Mouse (Mus musculus): ENCODE data around the gene Smim9. TPM values are rescaled to one million over a fixed set of nuclear protein-coding genes. Genes with fewer than 3 reads are reported as not detected.

Smim9 gene
- total and polyA plus RNA-seq, 2 experiments, result not detected

- Histone ChIP-seq H3K9ac (ENCODE audit: low read depth, low read length) (peak overlapping the region; percentile 76), H3K36me3 (ENCODE audit: control insufficient read depth, insufficient read depth, low read length) (peaks cover 6% of the 10 kb centered on the region), H3K79me2 (ENCODE audit: control insufficient read depth, insufficient read depth, low read length) (no peaks in the 10 kb centered on the region), H3K4me1 (ENCODE audit: control insufficient read depth, insufficient read depth, low read length) (no peaks in the 10 kb centered on the region; the same call in 1 of the 2 replicates), H3K27ac (replicated peaks; ENCODE audit: insufficient read depth, low read depth, low read length) (peak overlapping the region; percentile 64), H3K4me3 (ENCODE audit: insufficient read depth, low read depth, low read length) (peak overlapping the region; percentile 81), H3K27me3 (ENCODE audit: control insufficient read depth, insufficient read depth, low read length) (no peaks in the 10 kb centered on the region)
- peak; percentile 66 for DNase-seq (ENCODE audit: extremely low read depth, low read depth, low spot score)
- under 1% methylated on average over 23 of the region's 23 CpGs for WGBS
- TF ChIP-seq POLR2A (IDR thresholded peaks at IDR 0.05; ENCODE audit: extremely low read depth, insufficient read depth, low read length), result no peak
Measured at GRCm38 (mm10) chrX:75096163-75096770, 67.3 kb downstream of the Smim9 start.

Other genes with a start within 250 kb of the Smim9 start
- 0.28 and 0.40 TPM in 2 replicates for gene Gab3, start 78.3 kb downstream of the Smim9 start, total RNA-seq (2014; rRNA removed)
- 0.11 and 0.18 TPM in 2 replicates for gene Gab3, start 78.3 kb downstream of the Smim9 start, polyA plus RNA-seq (2012; rRNA removed)
- 22.4 and 24.0 TPM in 2 replicates for gene Dkc1, start 67.9 kb downstream of the Smim9 start, total RNA-seq (2014; rRNA removed)
- 6.2 and 9.4 TPM in 2 replicates for gene Dkc1, start 67.9 kb downstream of the Smim9 start, polyA plus RNA-seq (2012; rRNA removed)
- 18.3 and 26.4 TPM in 2 replicates for gene Mpp1, start 32.8 kb downstream of the Smim9 start, total RNA-seq (2014; rRNA removed)
- gene Mpp1, start 32.8 kb downstream of the Smim9 start, polyA plus RNA-seq (2012; rRNA removed), result 35.8 and 46.7 TPM in 2 replicates
- gene Fundc2, start 218.6 kb upstream of the Smim9 start, total RNA-seq (2014; rRNA removed), result 5.6 and 6.8 TPM in 2 replicates
- gene Fundc2, start 218.6 kb upstream of the Smim9 start, polyA plus RNA-seq (2012; rRNA removed), result 1.1 and 1.2 TPM in 2 replicates
- gene F8, start 218.8 kb upstream of the Smim9 start, total RNA-seq (2014; rRNA removed), result 21.3 and 32.5 TPM in 2 replicates
- 0.57 and 1.6 TPM in 2 replicates for gene F8, start 218.8 kb upstream of the Smim9 start, polyA plus RNA-seq (2012; rRNA removed)

Measured in liver, adult 2 months (tissue).